Mouse (Mus musculus) megakaryocyte, embryonic 14.5 days (primary cell): Measurements from ENCODE around the gene Cd151. TPM values are rescaled to one million over a fixed set of nuclear protein-coding genes. Genes with fewer than 3 reads are reported as not detected.

Experiments
- H3K27me3 ChIP-seq: replicated peaks from 2 replicates; pipeline ENCODE3; 2012; ENCODE audit warnings: inconsistent platforms
- H3K36me3 ChIP-seq: replicated peaks from 2 replicates; pipeline ENCODE3; 2012; ENCODE audit warnings: low read length, inconsistent platforms, mixed read lengths
- H3K4me1 ChIP-seq: 2 replicates; pipeline ENCODE4 v1.6.1; 2012; ENCODE audit warnings: inconsistent platforms
- H3K4me3 ChIP-seq: replicated peaks from 2 replicates; pipeline ENCODE3; 2012; ENCODE audit warnings: moderate library complexity, mild to moderate bottlenecking, inconsistent platforms
- H3K9me3 ChIP-seq: 2 replicates; pipeline ENCODE4 v1.6.1; 2012; ENCODE audit warnings: inconsistent platforms
- FLI1 ChIP-seq: IDR thresholded peaks from 2 replicates; pipeline ENCODE4 v1.6.1; 2012; ENCODE audit warnings: low read length, inconsistent platforms, mixed read lengths
- GATA1 ChIP-seq: IDR thresholded peaks from 3 replicates; pipeline ENCODE4 v1.6.1; 2012; ENCODE audit warnings: mixed read lengths, low read length, inconsistent platforms, borderline replicate concordance
- polyA plus RNA-seq: library from polyadenylated mRNA; stranded (reverse); fragments of >175 nt; gene quantifications from 2 replicates; pipeline ENCODE4 v1.2.3, GENCODE M21; 2012; ENCODE audit warnings: low replicate concordance; ENCODE audit not compliant: insufficient read depth

Cd151 gene
- polyA plus RNA-seq, 1 experiment: 168 TPM

GRCm38 (mm10) chr7:141472226-141472625 lies 5.0 kb downstream of the Cd151 start:
- Histone ChIP-seq H3K27me3 (no peaks in the 10 kb centered on the region), H3K36me3 (peaks cover 44% of the 10 kb centered on the region), H3K4me1 (peaks cover 83% of the 10 kb centered on the region), H3K9me3 (no peaks in the 10 kb centered on the region), H3K4me3 (no peak overlapping the region)
- no peak for TF ChIP-seq GATA1
- no peak for TF ChIP-seq FLI1

- H3K36me3 ChIP-seq: peaks cover 44% of the 10 kb centered on the region
- no peak for TF ChIP-seq FLI1
- TF ChIP-seq GATA1: no peak
- H3K4me1 ChIP-seq: peaks cover 87% of the 10 kb centered on the region
Measured at GRCm38 (mm10) chr7:141472763-141473162, 5.6 kb downstream of the Cd151 start.

GRCm38 (mm10) chr7:141474160-141474559 lies 7.0 kb downstream of the Cd151 start:
- Histone ChIP-seq H3K9me3 (no peaks in the 10 kb centered on the region), H3K4me1 (peaks cover 84% of the 10 kb centered on the region), H3K27me3 (no peaks in the 10 kb centered on the region), H3K36me3 (peaks cover 44% of the 10 kb centered on the region), H3K4me3 (peak overlapping the region; percentile 97)
- no peak for TF ChIP-seq FLI1
- TF ChIP-seq GATA1: no peak

More at GRCm38 (mm10) chr7:141472763-141473162, 5.6 kb downstream of the Cd151 start:
- Histone ChIP-seq H3K9me3 (no peaks in the 10 kb centered on the region), H3K4me3 (peak overlapping the region; percentile 59), H3K27me3 (no peaks in the 10 kb centered on the region)

GRCm38 (mm10) chr7:141475011-141475804 lies 8.0 kb downstream of the Cd151 start, which contains the start of the genes Polr2l and Tspan4:
Gene Polr2l (minus strand): TSS chr7:141475132.
Gene Tspan4 (plus strand): TSS chr7:141475240.
- peak within 1 kb of the TSS; percentile 97 for H3K4me3 ChIP-seq
- H3K4me1 ChIP-seq: peaks cover 83% of the 10 kb centered on the region
- TF ChIP-seq GATA1 (no peak), FLI1 (no peak)
- H3K27me3 ChIP-seq: no peaks in the 10 kb centered on the region
- peaks cover 41% of the 10 kb centered on the region for H3K36me3 ChIP-seq
- no peaks in the 10 kb centered on the region for H3K9me3 ChIP-seq

GRCm38 (mm10) chr7:141475805-141476158 lies 8.6 kb downstream of the Cd151 start:
- Histone ChIP-seq H3K4me3 (peak overlapping the region; percentile 97), H3K9me3 (no peaks in the 10 kb centered on the region), H3K36me3 (peaks cover 36% of the 10 kb centered on the region), H3K27me3 (no peaks in the 10 kb centered on the region), H3K4me1 (peaks cover 83% of the 10 kb centered on the region)
- TF ChIP-seq GATA1: no peak
- no peak for TF ChIP-seq FLI1

- Histone ChIP-seq H3K4me1 (peaks cover 83% of the 10 kb centered on the region), H3K9me3 (no peaks in the 10 kb centered on the region), H3K4me3 (peak overlapping the region; percentile 97), H3K27me3 (no peaks in the 10 kb centered on the region), H3K36me3 (peaks cover 35% of the 10 kb centered on the region)
- TF ChIP-seq GATA1: no peak
- TF ChIP-seq FLI1: no peak
Measured at GRCm38 (mm10) chr7:141476226-141476980, 9.2 kb downstream of the Cd151 start.

GRCm38 (mm10) chr7:141476981-141477370 lies 9.8 kb downstream of the Cd151 start:
- no peaks in the 10 kb centered on the region for H3K27me3 ChIP-seq
- no peaks in the 10 kb centered on the region for H3K9me3 ChIP-seq
- peaks cover 36% of the 10 kb centered on the region for H3K36me3 ChIP-seq
- peak overlapping the region; percentile 97 for H3K4me3 ChIP-seq
- peaks cover 85% of the 10 kb centered on the region for H3K4me1 ChIP-seq
- TF ChIP-seq GATA1 (no peak), FLI1 (no peak)

- no peaks in the 10 kb centered on the region for H3K9me3 ChIP-seq
- H3K4me1 ChIP-seq: peaks cover 85% of the 10 kb centered on the region
- peak overlapping the region; percentile 97 for H3K4me3 ChIP-seq
- no peaks in the 10 kb centered on the region for H3K27me3 ChIP-seq
- TF ChIP-seq GATA1 (no peak), FLI1 (no peak)
- peaks cover 36% of the 10 kb centered on the region for H3K36me3 ChIP-seq
Measured at GRCm38 (mm10) chr7:141477578-141478269, 10.5 kb downstream of the Cd151 start.

- TF ChIP-seq GATA1: no peak
- TF ChIP-seq FLI1: no peak
- Histone ChIP-seq H3K4me1 (peaks cover 85% of the 10 kb centered on the region), H3K4me3 (peak overlapping the region; percentile 97), H3K27me3 (no peaks in the 10 kb centered on the region), H3K9me3 (no peaks in the 10 kb centered on the region), H3K36me3 (peaks cover 38% of the 10 kb centered on the region)
Measured at GRCm38 (mm10) chr7:141478270-141478748, 11.1 kb downstream of the Cd151 start.
